In genomic region chr10:98496254-98496653, GRCm38 (mm10) we compare ENCODE assay signal across 22 mouse cellular contexts.
DNase-seq lines count a peak whose midpoint lies in the region; ATAC-seq and TF ChIP-seq lines count a peak whose summit lies in the region.
"Had no signal": no experiment of that assay in that cellular context is flagged by ENCODE, and none has a peak within 500 bp of the region (broad histone marks: within the 10 kb centered on the region; RNA-seq: fewer than 3 reads in every experiment).

No protein-coding gene starts in this region.

- H3K27me3 ChIP-seq in intestine, embryonic 16.5 days (replicated peaks; ENCODE audit: control insufficient read depth, insufficient read depth, low read length): no peaks in the 10 kb centered on the region
- no peaks in the 10 kb centered on the region for H3K27me3 ChIP-seq in intestine, embryonic 15.5 days (replicated peaks)
- no peaks in the 10 kb centered on the region for H3K27me3 ChIP-seq in Patski
- H3K27me3 ChIP-seq: embryonic facial prominence, embryonic 13.5 days; hindbrain, embryonic 13.5 days had no signal

- H3K9ac ChIP-seq in intestine, embryonic 16.5 days (ENCODE audit: low read depth, low read length): no peak overlapping the region
- H3K9ac ChIP-seq in intestine, embryonic 15.5 days: no peak overlapping the region
- H3K9ac ChIP-seq: embryonic facial prominence, embryonic 13.5 days; hindbrain, embryonic 13.5 days had no signal

- in situ Hi-C loops in Patski (cut with MboI; ENCODE audit: low pct_unique_long_range_greater_than_20kb): loop anchor here (5.0 to 25.0 kb wide), 3 partner anchors 419 to 1116 kb away; partner anchors contain the start of gene Atp2b1

- H3K9me3 ChIP-seq in intestine, embryonic 16.5 days (ENCODE audit: control insufficient read depth, low read length): no peaks in the 10 kb centered on the region
- no peaks in the 10 kb centered on the region for H3K9me3 ChIP-seq in intestine, embryonic 15.5 days
- H3K9me3 ChIP-seq: embryonic facial prominence, embryonic 13.5 days; G1E; heart, embryonic 10.5 days; hindbrain, embryonic 13.5 days had no signal

- DNase-seq in Patski (ENCODE audit: low read depth, low spot score): peak; percentile 9
- DNase-seq in large intestine, adult 2 months (ENCODE audit: low read depth, low spot score): peak; percentile 32
- DNase-seq in gastrocnemius, adult 18-20 months (ENCODE audit: low spot score): no peak
- no peak for DNase-seq in cerebellum, postnatal 10 days
- no peak for DNase-seq in left cerebral cortex, postnatal 25 days (ENCODE audit: low spot score in 2 of 2)
- DNase-seq: adrenal gland, postnatal 14 days; cerebellum, adult 11-12 months; cerebellum, adult 9-10 months; cerebellum, postnatal 36 days; gastrocnemius, postnatal 10 days; heart, adult 18-20 months; heart, postnatal 10 days; heart, postnatal 4 days had no signal

- CTCF ChIA-PET in Patski (lab: Charles Lee): no interaction called here

- intact Hi-C loops in left cerebral cortex, postnatal 25 days (cut with DNase I): no loop called here

- TF ChIP-seq CTCF in Patski (IDR thresholded peaks at IDR 0.05): no peak

- H3K4me2 ChIP-seq in intestine, embryonic 16.5 days (ENCODE audit: low read depth, low read length): no peak overlapping the region
- no peak overlapping the region for H3K4me2 ChIP-seq in intestine, embryonic 15.5 days (replicated peaks)
- H3K4me2 ChIP-seq: embryonic facial prominence, embryonic 13.5 days; hindbrain, embryonic 13.5 days had no signal

- no peak overlapping the region for H3K27ac ChIP-seq in intestine, embryonic 16.5 days (ENCODE audit: low read length)
- H3K27ac ChIP-seq in intestine, embryonic 15.5 days: no peak overlapping the region
- H3K27ac ChIP-seq: embryonic facial prominence, embryonic 13.5 days; heart, embryonic 10.5 days; hindbrain, embryonic 13.5 days; hindbrain, postnatal 0 days had no signal

- POLR2A ChIA-PET in Patski (lab: Charles Lee): interaction anchor here (0.6 kb wide), 1 partner anchor 8 kb away, joined by 3 read pairs; no protein-coding TSS in a partner anchor

- H3K36me3 ChIP-seq in intestine, embryonic 16.5 days (ENCODE audit: control insufficient read depth, insufficient read depth, low read length): no peaks in the 10 kb centered on the region
- H3K36me3 ChIP-seq in intestine, embryonic 15.5 days: no peaks in the 10 kb centered on the region
- H3K36me3 ChIP-seq: embryonic facial prominence, embryonic 13.5 days; G1E; heart, embryonic 10.5 days; hindbrain, embryonic 13.5 days had no signal

- 0 out of 2 replicates have a peak, but pooled peaks have one; percentile 48 for ATAC-seq in intestine, embryonic 16.5 days
- no peak; the same call in 1 of the 2 replicates for ATAC-seq in intestine, embryonic 15.5 days
- ATAC-seq in Patski: no peak
- ATAC-seq: CD4-positive, CD25-positive, alpha-beta regulatory T cell, adult 4 months; forebrain, embryonic 14.5 days; hindbrain, postnatal 0 days had no signal

- H3K4me3 ChIP-seq in intestine, embryonic 16.5 days (ENCODE audit: low read length): no peak overlapping the region
- no peak overlapping the region for H3K4me3 ChIP-seq in intestine, embryonic 15.5 days (replicated peaks)
- H3K4me3 ChIP-seq: embryonic facial prominence, embryonic 13.5 days; heart, embryonic 10.5 days; hindbrain, embryonic 13.5 days had no signal

- 80% methylated on average over 4 of the region's 4 CpGs for WGBS in intestine, embryonic 16.5 days
- WGBS in intestine, embryonic 15.5 days: 78% methylated on average over 4 of the region's 4 CpGs
- 51% methylated on average over 4 of the region's 4 CpGs for WGBS in large intestine, adult 2 months

- no peaks in the 10 kb centered on the region for H3K4me1 ChIP-seq in intestine, embryonic 16.5 days (ENCODE audit: control insufficient read depth, insufficient read depth, low read length)
- no peaks in the 10 kb centered on the region for H3K4me1 ChIP-seq in intestine, embryonic 15.5 days (replicated peaks)
- H3K4me1 ChIP-seq: embryonic facial prominence, embryonic 13.5 days; heart, embryonic 10.5 days; hindbrain, embryonic 13.5 days had no signal

Comparison
In these comparisons a context has a peak if more than half of its experiments do, and no peak if none do; other contexts are left out.
1. DNase-seq: peak in Patski (single experiment) and large intestine, adult 2 months (single experiment); none in gastrocnemius, adult 18-20 months (single experiment), cerebellum, postnatal 10 days (0 of 2) and left cerebral cortex, postnatal 25 days (0 of 2).